Mouse (Mus musculus): ENCODE data around the gene Clstn2.

GRCm38 (mm10) chr9:98016576-98016975 is 16.4 kb downstream of the Clstn2 start:
- TF ChIP-seq CTCF (IDR thresholded peaks at IDR 0.05; ENCODE audit: low read depth, low read length) (no peak), POLR2A (IDR thresholded peaks at IDR 0.05; ENCODE audit: borderline replicate concordance, low read depth, low read length) (no peak)
